Mouse (Mus musculus): ENCODE data around the gene Dalrd3.

The Dalrd3 gene

GRCm38 (mm10) chr9:108569381-108570206, at the start of gene Dalrd3:
Gene Dalrd3, plus strand, starts transcription at chr9:108569886.
- DNase-seq (ENCODE audit: low read depth) = peak; percentile 95

GRCm38 (mm10) chr9:108521604-108522003, 48.1 kb upstream of the Dalrd3 start:
- DNase-seq (ENCODE audit: low read depth) = no peak

DNA sequence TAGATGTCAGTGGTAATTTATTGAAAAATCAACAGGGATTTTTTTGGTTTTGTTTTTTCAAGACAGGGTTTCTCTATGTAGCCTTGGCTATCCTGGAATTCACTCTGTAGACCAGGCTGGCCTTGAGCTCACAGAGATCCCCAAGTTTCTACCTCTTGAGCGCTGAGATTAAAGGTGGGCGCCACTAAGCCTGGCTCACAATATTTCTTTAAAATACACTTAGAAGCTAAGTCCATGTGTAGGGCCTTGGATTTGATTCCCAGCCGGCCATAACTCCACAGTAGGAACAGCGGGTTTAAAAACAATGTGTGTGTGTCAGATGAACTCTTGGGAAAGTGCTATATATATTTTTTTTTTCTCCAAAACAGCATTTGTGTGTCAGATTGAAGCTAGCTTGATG, 46.3 kb upstream of the Dalrd3 start:
- no peak for DNase-seq (ENCODE audit: low read depth)

DNA sequence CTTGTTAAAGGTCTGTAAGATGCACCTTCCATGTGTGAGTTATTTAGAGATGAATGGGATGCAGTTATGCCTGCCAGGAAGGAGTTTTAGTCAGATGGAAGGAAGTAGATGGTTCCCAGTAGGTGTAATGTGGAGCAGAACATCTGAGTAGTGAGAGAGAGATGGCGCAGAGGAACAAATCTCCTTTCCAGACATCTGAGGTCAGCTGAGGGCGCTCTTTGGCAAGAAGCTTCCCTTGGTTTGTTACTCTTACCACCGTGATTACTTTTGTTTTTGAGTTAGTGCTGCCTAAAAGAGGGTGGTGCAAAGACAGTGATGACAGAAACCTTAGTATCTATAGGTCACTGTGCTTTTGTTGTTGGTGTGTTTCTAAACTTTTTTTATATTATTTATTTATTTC, 44.3 kb upstream of the Dalrd3 start:
- no peak for DNase-seq (ENCODE audit: low read depth)

GRCm38 (mm10) chr9:108530954-108531353, 38.7 kb upstream of the Dalrd3 start:
- DNase-seq (ENCODE audit: low read depth) = no peak

DNA sequence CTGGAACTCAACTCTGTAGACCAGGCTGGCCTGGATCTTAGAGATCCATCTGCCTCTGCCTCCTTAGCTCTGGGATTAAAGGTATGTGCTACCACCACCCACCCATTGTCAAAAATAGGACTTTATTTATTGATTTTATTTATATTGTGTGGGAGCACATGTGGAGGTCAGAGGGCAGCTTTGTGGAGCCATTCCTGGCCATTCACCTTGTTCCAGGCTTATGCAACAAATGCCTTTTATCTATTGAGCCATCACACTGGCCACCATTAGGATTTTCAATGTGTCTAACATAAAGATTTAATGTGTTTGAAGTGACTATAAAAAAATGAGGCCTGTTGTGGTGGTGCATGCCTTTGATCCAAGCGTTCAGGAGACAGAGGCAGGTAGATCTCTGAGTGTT, 38.2 kb upstream of the Dalrd3 start:
- DNase-seq (ENCODE audit: low read depth) = no peak

DNA sequence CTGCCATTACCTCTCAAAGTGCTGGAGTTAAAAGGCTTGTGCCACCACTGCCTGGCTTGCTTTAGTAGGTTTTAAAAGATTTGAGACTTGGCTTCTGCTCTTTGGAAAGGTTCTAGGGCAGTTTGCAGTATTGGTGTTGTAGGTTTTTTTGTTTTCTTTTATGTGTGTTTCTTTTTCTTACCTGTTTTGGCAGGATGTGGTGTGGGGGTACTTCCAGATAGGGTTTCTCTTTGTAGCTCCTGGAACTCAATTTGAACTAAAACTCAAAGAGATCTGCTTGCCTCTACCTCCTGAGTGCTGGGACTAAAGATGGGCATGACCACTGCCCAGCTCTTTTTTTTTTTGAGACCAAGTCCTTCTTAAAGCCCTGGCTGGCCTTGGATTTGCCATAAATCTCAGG, 28.8 kb upstream of the Dalrd3 start:
- no peak for DNase-seq (ENCODE audit: low read depth)

DNA sequence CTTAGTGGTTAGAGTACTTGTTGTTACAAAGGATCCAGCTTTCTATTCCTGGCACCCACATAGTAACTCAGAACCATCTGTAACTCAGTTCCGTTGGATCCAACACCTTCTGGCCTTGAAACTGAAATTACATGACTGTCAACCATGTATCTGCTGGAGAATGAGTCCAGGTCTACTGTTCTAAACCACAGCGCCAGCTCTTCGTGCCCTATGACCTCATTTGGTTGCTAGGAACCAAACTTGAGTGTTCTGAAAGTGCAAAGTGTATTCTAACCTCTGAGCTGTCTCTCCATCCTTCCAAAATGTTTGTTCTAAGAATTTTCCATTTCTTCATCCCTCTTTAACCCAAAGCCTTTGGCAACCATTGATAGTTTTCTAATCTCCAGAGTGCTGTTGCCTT, 23.7 kb upstream of the Dalrd3 start:
- DNase-seq (ENCODE audit: low read depth) = no peak

GRCm38 (mm10) chr9:108546875-108547274, 22.8 kb upstream of the Dalrd3 start:
- DNase-seq (ENCODE audit: low read depth) = no peak

DNA sequence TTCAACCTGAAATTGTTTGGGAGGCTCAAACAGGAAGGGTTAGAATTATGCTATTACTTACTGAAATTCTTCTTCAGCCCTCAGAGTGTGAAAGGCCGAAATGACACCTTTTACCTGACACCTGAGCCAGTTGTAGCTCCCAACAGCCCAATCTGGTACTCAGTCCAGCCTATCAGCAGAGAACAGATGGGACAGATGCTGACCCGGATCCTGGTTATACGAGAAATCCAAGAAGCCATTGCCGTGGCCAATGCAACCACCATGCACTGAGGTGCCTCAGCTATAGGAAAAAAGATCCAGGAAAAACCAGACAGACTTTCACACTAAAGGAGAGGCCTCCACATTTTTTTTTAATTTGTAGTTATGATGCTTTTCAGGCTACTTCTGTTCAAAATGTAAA, 10.5 kb upstream of the Dalrd3 start:
- no peak for DNase-seq (ENCODE audit: low read depth)

DNA sequence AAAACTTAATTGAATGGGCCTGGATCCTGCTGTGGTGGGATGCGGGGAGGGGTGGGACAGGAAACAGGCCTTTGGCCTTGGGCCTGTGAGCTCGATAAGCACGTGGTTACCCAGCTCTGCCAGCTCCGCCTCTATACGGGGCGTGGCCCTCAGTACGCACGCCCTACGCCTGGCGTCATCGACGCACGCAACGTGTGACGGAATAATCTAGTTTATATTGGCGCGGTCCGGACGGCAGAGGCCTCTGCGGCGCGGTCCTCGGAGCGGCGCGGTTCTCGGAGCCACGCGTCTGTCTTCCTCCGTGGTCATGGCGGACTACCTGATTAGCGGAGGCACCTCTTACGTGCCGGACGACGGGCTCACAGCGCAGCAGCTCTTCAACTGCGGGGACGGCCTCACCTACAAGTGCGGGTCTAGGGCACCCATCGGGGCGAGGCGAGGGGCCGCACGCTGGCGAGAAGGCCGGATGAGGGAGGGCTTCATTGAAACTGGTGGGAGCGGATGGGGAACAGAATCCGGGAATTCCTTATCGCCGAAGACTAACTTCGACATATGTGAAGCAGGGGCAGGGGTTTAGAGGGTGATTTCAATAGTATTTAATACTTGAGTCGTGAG, 9.4 kb upstream of the Dalrd3 start, which contains the start of gene Impdh2:
TSS of gene Impdh2 (plus strand) at position 60 of the 615 bp plus-strand sequence.
- DNase-seq (ENCODE audit: low read depth) = peak; percentile 98

DNA sequence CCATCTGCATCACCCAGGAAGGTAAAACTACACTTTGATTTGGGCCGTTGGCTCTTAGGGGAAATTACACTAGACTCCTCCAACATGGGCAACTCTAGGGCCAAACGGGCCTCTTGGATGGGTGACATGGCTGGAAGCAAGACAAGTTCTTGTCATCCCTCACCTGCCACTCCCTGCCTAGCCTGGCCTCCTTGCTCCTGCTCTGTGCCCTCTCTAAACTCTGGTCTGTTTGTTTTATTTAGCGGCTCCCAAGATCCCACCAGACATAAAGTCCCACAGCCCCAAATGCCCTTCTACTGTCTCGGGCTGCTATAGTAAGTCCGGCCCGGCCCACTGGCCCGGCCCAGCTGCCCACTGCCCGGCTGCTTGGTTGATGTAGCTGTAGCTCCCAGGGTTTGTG, 6.0 kb upstream of the Dalrd3 start:
- no peak for DNase-seq (ENCODE audit: low read depth)

DNA sequence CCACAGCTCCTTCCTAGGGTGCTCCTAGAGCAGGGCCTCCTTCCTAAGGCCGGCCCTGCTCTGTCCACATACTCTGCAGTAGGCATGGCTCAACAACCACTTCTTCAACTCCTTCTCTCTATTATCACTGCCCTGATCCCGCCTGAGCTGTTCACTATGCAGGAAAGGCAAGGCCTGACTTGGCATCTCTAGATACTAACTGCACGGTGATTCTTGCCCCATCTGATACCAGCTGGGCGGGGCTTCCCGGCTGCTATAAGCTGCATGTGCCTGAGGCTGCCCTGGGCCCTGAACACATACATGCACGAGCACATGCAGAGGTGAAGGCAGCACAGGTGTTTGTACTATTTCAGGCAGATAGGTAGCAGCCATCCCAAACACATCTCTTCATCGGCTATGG, 5.6 kb upstream of the Dalrd3 start:
- DNase-seq (ENCODE audit: low read depth) = peak; percentile 39

- no peak for DNase-seq (ENCODE audit: low read depth)
Observed at GRCm38 (mm10) chr9:108565881-108566814, 3.5 kb upstream of the Dalrd3 start.

DNA sequence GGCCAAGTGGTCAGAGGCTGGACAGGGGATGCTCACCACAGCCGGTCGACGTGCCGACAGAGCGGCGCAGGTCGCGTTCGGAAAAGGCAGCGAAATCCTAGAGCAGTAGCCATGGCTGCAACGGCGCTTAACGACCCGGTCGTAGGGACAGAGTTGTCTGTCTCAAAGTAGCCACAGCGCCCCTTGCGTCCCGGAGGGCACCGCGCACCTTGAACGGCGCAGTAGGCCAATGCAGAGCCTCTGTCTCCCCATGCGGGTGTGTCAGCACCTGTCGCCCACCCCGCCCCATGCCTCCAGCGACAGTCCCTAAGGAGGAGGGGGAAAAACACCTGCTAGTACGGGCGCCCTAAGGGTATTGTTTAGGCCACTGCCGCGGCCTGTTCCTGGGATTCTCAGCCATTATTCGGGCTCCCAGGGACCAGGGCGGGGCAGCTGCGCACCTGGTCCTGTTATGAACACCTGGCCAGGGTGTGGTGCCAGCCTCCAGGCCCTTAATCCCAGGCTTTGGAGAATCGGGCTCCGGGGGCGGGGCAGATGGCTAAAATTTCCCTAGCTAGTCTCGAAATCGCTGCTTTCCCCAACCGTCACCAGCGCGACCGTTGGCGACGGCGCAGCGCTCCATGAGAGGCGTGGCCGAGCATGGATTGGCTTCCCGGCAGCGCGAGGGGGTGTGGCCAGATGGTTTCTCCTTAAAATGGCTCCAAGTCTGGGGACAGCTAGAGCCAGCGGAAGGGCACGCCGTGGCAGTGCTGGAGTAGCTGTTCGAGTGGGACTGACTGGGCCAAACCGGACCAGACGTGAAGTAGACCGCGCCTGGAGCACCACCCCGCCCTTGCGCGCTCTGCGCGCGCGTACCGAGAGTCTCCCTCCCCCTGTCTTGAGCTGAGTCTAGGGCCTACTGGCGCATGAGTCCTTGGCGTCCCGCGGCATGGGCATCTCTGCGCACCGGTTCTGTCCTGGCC, 2.6 kb upstream of the Dalrd3 start, which contains the start of gene Ndufaf3:
TSS of gene Ndufaf3 (minus strand) at position 620 of the 962 bp plus-strand sequence.
- DNase-seq (ENCODE audit: low read depth) = peak; percentile 92

DNA sequence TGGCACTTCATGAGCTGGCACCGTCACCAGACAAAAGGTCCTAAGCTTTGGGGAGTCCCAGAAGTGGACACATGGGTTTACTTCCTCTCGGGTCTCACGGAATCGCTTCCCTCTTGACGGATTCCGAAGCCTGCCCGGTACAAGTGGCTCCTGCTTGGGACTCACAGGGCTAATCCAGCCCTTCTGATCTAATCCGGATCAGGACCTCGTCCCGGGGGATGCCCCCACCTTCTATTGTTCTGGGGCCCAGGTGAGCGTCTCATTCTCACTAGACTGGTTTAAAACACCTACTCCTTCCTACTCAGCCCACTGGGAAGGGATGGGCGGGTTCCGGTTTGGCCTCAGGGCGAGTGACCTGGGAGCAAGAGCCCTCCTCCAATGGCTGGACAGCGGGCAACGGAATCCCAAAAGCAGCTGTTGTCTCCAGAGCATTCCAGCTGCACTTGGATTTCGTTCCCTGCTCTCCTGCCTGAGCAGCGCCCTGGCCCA, 1.7 kb upstream of the Dalrd3 start:
- no peak for DNase-seq (ENCODE audit: low read depth)

DNA sequence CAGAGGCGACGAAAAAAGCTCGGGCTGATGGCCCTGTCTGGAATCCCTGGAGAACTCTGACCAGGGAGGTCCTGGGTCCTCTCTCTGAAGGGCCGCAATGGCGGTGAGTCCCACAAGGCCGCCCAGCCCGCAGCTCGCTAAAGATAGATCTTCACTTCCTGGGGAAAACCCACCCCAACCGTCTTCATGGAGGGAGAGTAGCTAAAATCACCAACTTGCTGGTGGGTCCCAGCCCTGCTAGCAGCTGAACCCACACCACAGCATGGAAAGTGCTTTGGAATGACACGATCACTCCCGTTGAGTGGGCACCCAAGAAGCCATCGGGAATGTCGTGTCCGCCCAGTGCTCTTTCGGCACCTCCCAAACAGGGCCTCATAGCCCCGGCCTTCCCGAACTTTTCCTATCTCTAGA, 1.2 kb upstream of the Dalrd3 start:
- DNase-seq (ENCODE audit: low read depth) = no peak

- DNase-seq (ENCODE audit: low read depth) = peak; percentile 88
Observed at GRCm38 (mm10) chr9:108570207-108570896, 666 bp downstream of the Dalrd3 start.

DNA sequence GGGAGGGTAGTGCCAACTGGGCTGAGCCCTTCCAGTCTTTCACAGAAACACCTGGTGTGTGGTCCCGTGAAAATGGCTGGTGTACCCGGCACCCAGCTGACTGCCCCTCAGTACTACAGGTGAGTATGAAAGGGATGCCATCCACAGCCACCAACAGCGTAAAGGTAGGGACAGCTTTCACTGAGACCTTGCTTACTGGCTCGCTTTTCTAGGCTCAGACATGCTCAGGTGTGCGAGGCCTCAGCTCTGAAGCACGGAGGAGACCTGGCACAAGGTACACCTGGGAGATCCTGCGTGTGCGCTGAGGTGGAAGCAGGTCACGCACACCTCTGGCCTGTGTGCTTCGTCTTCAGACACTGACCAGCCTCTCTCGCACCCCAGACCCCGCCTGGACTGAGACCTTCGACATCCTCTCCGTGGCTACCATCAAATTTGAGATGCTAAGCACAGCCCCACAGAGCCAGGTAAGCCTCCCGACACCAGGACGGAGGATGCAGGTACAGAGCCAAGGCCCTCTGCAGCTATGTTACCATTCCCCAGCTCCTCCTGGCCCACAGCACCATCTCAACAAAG, 1.8 kb downstream of the Dalrd3 start:
- no peak for DNase-seq (ENCODE audit: low read depth)

- no peak for DNase-seq (ENCODE audit: low read depth)
Observed at GRCm38 (mm10) chr9:108572321-108572720, 2.6 kb downstream of the Dalrd3 start.

Measured in c-Kit-positive CD71-positive TER-119-negative erythroid progenitor cells, embryonic 14.5 days (primary cell).